Mouse (Mus musculus) heart, embryonic 14.5 days (tissue): ENCODE data around the gene Pnn. TPM values are rescaled to one million over a fixed set of nuclear protein-coding genes. Genes with fewer than 3 reads are reported as not detected.
A peak's percentile ranks its signal among the peaks of the same experiment; 100 is the strongest.
"Not testable (repeated sequence)": the region's sequence is repeated elsewhere in the genome, so short reads cannot be mapped to it uniquely, and the experiment has no call there.

Source experiments
- ATAC-seq: fragments of 200-750 bp; cut with Nextera tagmentation; 2 replicates; pipeline ENCODE4 v1.8.0; 2017; ENCODE audit warnings: low read depth, moderate TSS enrichment; ENCODE audit not compliant: insufficient number of reproducible peaks, insufficient read depth, low FRiP score
- H3K27ac ChIP-seq, 2 experiments: fragments of 200-500 bp in 1 of 2; fragments of 300-500 bp in 1 of 2; sonication (generic) in 1 of 2; replicated peaks in 1 of 2; 2 replicates each; pipeline ENCODE4 v1.5.1; 2012 to 2014; ENCODE audit warnings: low read depth in 2 of 2, low read length in 2 of 2, control low read depth in 1 of 2, mild to moderate bottlenecking in 1 of 2, mixed read lengths in 1 of 2; ENCODE audit not compliant: control insufficient read depth in 1 of 2, insufficient read depth in 1 of 2
- H3K27me3 ChIP-seq: fragments of 300-500 bp; sonication (generic); 2 replicates; pipeline ENCODE4 v1.6.1; 2014; ENCODE audit warnings: mild to moderate bottlenecking, low read length, control low read depth; ENCODE audit not compliant: control insufficient read depth, insufficient read depth
- H3K36me3 ChIP-seq: fragments of 300-500 bp; sonication (generic); 2 replicates; pipeline ENCODE4 v1.6.1; 2014; ENCODE audit warnings: mild to moderate bottlenecking, control low read depth, low read length, mixed read lengths; ENCODE audit not compliant: control insufficient read depth, insufficient read depth
- H3K4me1 ChIP-seq, 2 experiments: fragments of 200-500 bp in 1 of 2; fragments of 300-500 bp in 1 of 2; sonication (generic) in 1 of 2; 2 replicates each; pipeline ENCODE4 v1.6.1; 2012 to 2014; ENCODE audit warnings: low read length in 2 of 2, control low read depth in 1 of 2, mixed read lengths in 1 of 2; ENCODE audit not compliant: control insufficient read depth in 2 of 2, insufficient read depth in 2 of 2
- H3K4me2 ChIP-seq: fragments of 300-500 bp; sonication (generic); 2 replicates; pipeline ENCODE4 v1.6.1; 2014; ENCODE audit warnings: mild to moderate bottlenecking, low read length
- H3K4me3 ChIP-seq, 2 experiments: fragments of 200-500 bp in 1 of 2; fragments of 300-500 bp in 1 of 2; sonication (generic) in 1 of 2; 2 replicates each; pipeline ENCODE4 v1.5.1; 2012 to 2014; ENCODE audit warnings: low read length in 2 of 2, mild to moderate bottlenecking in 2 of 2, control low read depth in 1 of 2, low read depth in 1 of 2, moderate library complexity in 1 of 2; ENCODE audit not compliant: control insufficient read depth in 1 of 2, insufficient read depth in 1 of 2
- H3K9ac ChIP-seq: fragments of 300-500 bp; sonication (generic); 2 replicates; pipeline ENCODE4 v1.6.1; 2014; ENCODE audit warnings: mild to moderate bottlenecking, low read length
- H3K9me3 ChIP-seq: fragments of 300-500 bp; sonication (generic); 2 replicates; pipeline ENCODE4 v1.6.1; 2016; ENCODE audit warnings: low read length, control low read depth; ENCODE audit not compliant: control insufficient read depth
- WGBS: fragments of 180-500 bp; shearing (Covaris S2); extraction: QIAGEN DNeasy Blood & Tissue Kit; methylation state at CpG from one replicate; pipeline ENCODE4 v1.1.7; 2014; 5-methylcytosine and 5-hydroxymethylcytosine counted together
- polyA plus RNA-seq: library from polyadenylated mRNA; unstranded; fragments of >200 nt; fragmentation: Nextera tagmentation; extraction: Ambion mirVana; gene quantifications from 2 replicates; pipeline ENCODE4 v1.2.1, GENCODE M21; 2014

Pnn gene
- polyA plus RNA-seq, 1 experiment from 2014 or later = 43.9 TPM

GRCm38 (mm10) chr12:59040851-59041250 lies 25.8 kb upstream of the Pnn start:
- peak overlapping the region in 1 of 2 experiments; percentile 82; a peak in 2 of 4 replicates for H3K27ac ChIP-seq
- H3K9me3 ChIP-seq = no peaks in the 10 kb centered on the region
- H3K36me3 ChIP-seq = peaks cover 40% of the 10 kb centered on the region
- H3K4me2 ChIP-seq = peak overlapping the region; percentile 51; the same call in 1 of the 2 replicates
- no peaks in the 10 kb centered on the region for H3K27me3 ChIP-seq
- no peak for ATAC-seq
- H3K9ac ChIP-seq = no peak overlapping the region
- H3K4me1 ChIP-seq = peaks cover 3 to 4% of the 10 kb centered on the region in 2 experiments; a peak in 2 of 4 replicates
- 29% methylated on average over 7 of the region's 7 CpGs for WGBS
- no peak overlapping the region for H3K4me3 ChIP-seq

- Histone ChIP-seq H3K27ac (no peak overlapping the region), H3K9ac (no peak overlapping the region), H3K4me2 (no peak overlapping the region), H3K27me3 (no peaks in the 10 kb centered on the region), H3K9me3 (no peaks in the 10 kb centered on the region), H3K36me3 (peaks cover 67% of the 10 kb centered on the region), H3K4me3 (no peak overlapping the region), H3K4me1 (no peaks in the 10 kb centered on the region)
- 81% methylated on average over 3 of the region's 3 CpGs for WGBS
- ATAC-seq = no peak
Measured at GRCm38 (mm10) chr12:59052470-59052869, 14.2 kb upstream of the Pnn start.

- H3K4me3 ChIP-seq = no peak overlapping the region
- H3K4me1 ChIP-seq = no peaks in the 10 kb centered on the region
- ATAC-seq = no peak
- 72% methylated on average over 5 of the region's 5 CpGs for WGBS
- H3K4me2 ChIP-seq = no peak overlapping the region
- no peak overlapping the region for H3K9ac ChIP-seq
- H3K36me3 ChIP-seq = peaks cover 61% of the 10 kb centered on the region
- H3K9me3 ChIP-seq = no peaks in the 10 kb centered on the region
- H3K27ac ChIP-seq = no peak overlapping the region
- H3K27me3 ChIP-seq = no peaks in the 10 kb centered on the region
Measured at GRCm38 (mm10) chr12:59053166-59053565, 13.5 kb upstream of the Pnn start.

- H3K4me3 ChIP-seq = no peak overlapping the region
- H3K9me3 ChIP-seq = no peaks in the 10 kb centered on the region
- H3K4me1 ChIP-seq = 0 out of 4 replicates have a peak, but pooled peaks cover 0 to under 1% of the 10 kb centered on the region in 2 experiments
- H3K4me2 ChIP-seq = no peak overlapping the region
- H3K36me3 ChIP-seq = peaks cover 61% of the 10 kb centered on the region
- no peak overlapping the region for H3K27ac ChIP-seq
- H3K27me3 ChIP-seq = no peaks in the 10 kb centered on the region
- H3K9ac ChIP-seq = no peak overlapping the region
- no peak for ATAC-seq
Measured at GRCm38 (mm10) chr12:59053976-59054375, 12.7 kb upstream of the Pnn start.

- H3K9me3 ChIP-seq = no peaks in the 10 kb centered on the region
- H3K27ac ChIP-seq = no peak overlapping the region
- no peak overlapping the region for H3K4me2 ChIP-seq
- peaks cover 6 to 12% of the 10 kb centered on the region in 2 experiments; a peak in 3 of 4 replicates for H3K4me1 ChIP-seq
- H3K36me3 ChIP-seq = peaks cover 53% of the 10 kb centered on the region
- no peak for ATAC-seq
- 70% methylated on average over 4 of the region's 4 CpGs for WGBS
- H3K27me3 ChIP-seq = no peaks in the 10 kb centered on the region
- H3K4me3 ChIP-seq = no peak overlapping the region
- no peak overlapping the region for H3K9ac ChIP-seq
Measured at GRCm38 (mm10) chr12:59055196-59055850, 11.4 kb upstream of the Pnn start.

GRCm38 (mm10) chr12:59056222-59056621 lies 10.5 kb upstream of the Pnn start:
- Histone ChIP-seq H3K4me3 (no peak overlapping the region), H3K4me1 (peaks cover 6 to 13% of the 10 kb centered on the region in 2 experiments; a peak in 3 of 4 replicates), H3K9me3 (no peaks in the 10 kb centered on the region), H3K27ac (no peak overlapping the region), H3K9ac (no peak overlapping the region), H3K4me2 (no peak overlapping the region), H3K27me3 (no peaks in the 10 kb centered on the region), H3K36me3 (peaks cover 45% of the 10 kb centered on the region)
- no peak for ATAC-seq
- WGBS = 95% methylated on average over 11 of the region's 11 CpGs

- Histone ChIP-seq H3K4me1 (peaks cover 6 to 13% of the 10 kb centered on the region in 2 experiments; a peak in 3 of 4 replicates), H3K36me3 (peaks cover 35% of the 10 kb centered on the region)
- H3K27me3 ChIP-seq, ATAC-seq, H3K9ac ChIP-seq, H3K9me3 ChIP-seq, H3K4me3 ChIP-seq, H3K4me2 ChIP-seq, H3K27ac ChIP-seq: not testable (repeated sequence)
- 85% methylated on average over 5 of the region's 5 CpGs for WGBS
Measured at GRCm38 (mm10) chr12:59058242-59058641, 8.4 kb upstream of the Pnn start.

GRCm38 (mm10) chr12:59060322-59060721 lies 6.4 kb upstream of the Pnn start:
- ATAC-seq = no peak
- Histone ChIP-seq H3K9me3 (no peaks in the 10 kb centered on the region), H3K36me3 (peaks cover 26% of the 10 kb centered on the region), H3K4me1 (peaks cover 6 to 13% of the 10 kb centered on the region in 2 experiments; a peak in 3 of 4 replicates), H3K27ac (peak overlapping the region; percentile 89 to 95), H3K4me3 (peak overlapping the region; percentile 85 to 90), H3K27me3 (no peaks in the 10 kb centered on the region), H3K4me2 (peak overlapping the region; percentile 77), H3K9ac (peak overlapping the region; percentile 94)
- WGBS = 48% methylated on average over 4 of the region's 4 CpGs
